Mouse (Mus musculus) lung, embryonic 14.5 days (tissue): ENCODE measurements at regions not wholly inside any gene's neighbourhood (a gene's known extent, or its start where the extent isn't known, plus 50 kb on each side); places are given as distances from the start of the nearest gene placed in this dataset.

ENCODE experiments used
- ATAC-seq: fragments of 200-750 bp; cut with Nextera tagmentation; 2 replicates; pipeline ENCODE4 v1.8.0; 2017; ENCODE audit warnings: mild to moderate bottlenecking, moderate TSS enrichment, moderate library complexity; ENCODE audit not compliant: insufficient read depth
- DNase-seq: peaks from one replicate; pipeline ENCODE4 v3.0.0-alpha.2; 2015
- H3K27ac ChIP-seq: fragments of 300-500 bp; sonication (generic); 2 replicates; pipeline ENCODE4 v1.5.1; 2014; ENCODE audit warnings: low read depth, mild to moderate bottlenecking, moderate library complexity
- H3K27me3 ChIP-seq: fragments of 300-500 bp; sonication (generic); 2 replicates; pipeline ENCODE4 v1.6.1; 2014; ENCODE audit warnings: low read length, control low read depth; ENCODE audit not compliant: insufficient read depth
- H3K36me3 ChIP-seq: fragments of 300-500 bp; sonication (generic); 2 replicates; pipeline ENCODE4 v1.6.1; 2014; ENCODE audit warnings: control low read depth; ENCODE audit not compliant: insufficient read depth
- H3K4me1 ChIP-seq: fragments of 300-500 bp; sonication (generic); 2 replicates; pipeline ENCODE4 v1.6.1; 2014; ENCODE audit warnings: antibody characterized with exemption, control low read depth; ENCODE audit not compliant: insufficient read depth
- H3K4me2 ChIP-seq: fragments of 300-500 bp; sonication (generic); 2 replicates; pipeline ENCODE4 v1.6.1; 2014; ENCODE audit warnings: mild to moderate bottlenecking
- H3K4me3 ChIP-seq: fragments of 300-500 bp; sonication (generic); 2 replicates; pipeline ENCODE4 v1.5.1; 2014; ENCODE audit warnings: low read depth, low read length
- H3K9ac ChIP-seq: fragments of 300-500 bp; sonication (generic); 2 replicates; pipeline ENCODE4 v1.6.1; 2014
- H3K9me3 ChIP-seq: fragments of 300-500 bp; sonication (generic); 2 replicates; pipeline ENCODE4 v1.6.1; 2016; ENCODE audit warnings: low read depth, low read length, control low read depth
- CTCF ChIP-seq: IDR thresholded peaks from 2 replicates; pipeline ENCODE4 v1.5.1; 2016; ENCODE audit warnings: antibody characterized with exemption, low read depth
- WGBS: fragments of 180-500 bp; shearing (Covaris S2); extraction: QIAGEN DNeasy Blood & Tissue Kit; methylation state at CpG from one replicate; pipeline ENCODE4 v1.1.7; 2014; 5-methylcytosine and 5-hydroxymethylcytosine counted together

GRCm38 (mm10) chr14:103911280-103911679 lies 67.1 kb upstream of the Ednrb start:
- TF ChIP-seq CTCF: no peak
- no peaks in the 10 kb centered on the region for H3K27me3 ChIP-seq
- no peak for DNase-seq
- no peaks in the 10 kb centered on the region for H3K9me3 ChIP-seq
- H3K36me3 ChIP-seq: no peaks in the 10 kb centered on the region
- WGBS: 89% methylated on average over 1 of the region's 1 CpGs
- H3K4me3 ChIP-seq: no peak overlapping the region
- H3K4me2 ChIP-seq: no peak overlapping the region
- H3K27ac ChIP-seq: no peak overlapping the region
- no peak overlapping the region for H3K9ac ChIP-seq
- no peaks in the 10 kb centered on the region for H3K4me1 ChIP-seq
- no peak for ATAC-seq

- DNase-seq (no peak), ATAC-seq (no peak)
- Histone ChIP-seq H3K9ac (no peak overlapping the region), H3K9me3 (no peaks in the 10 kb centered on the region), H3K27me3 (no peaks in the 10 kb centered on the region), H3K4me2 (no peak overlapping the region), H3K4me1 (no peaks in the 10 kb centered on the region), H3K4me3 (no peak overlapping the region), H3K27ac (no peak overlapping the region), H3K36me3 (no peaks in the 10 kb centered on the region)
- TF ChIP-seq CTCF: no peak
- WGBS: 39% methylated on average over 2 of the region's 2 CpGs
Observed at GRCm38 (mm10) chr14:103906417-103907070, 62.3 kb upstream of the Ednrb start.

GRCm38 (mm10) chr14:103900817-103901216 lies 56.6 kb upstream of the Ednrb start:
- no peak for TF ChIP-seq CTCF

GRCm38 (mm10) chr14:103899111-103899814 lies 55.1 kb upstream of the Ednrb start:
- Histone ChIP-seq H3K36me3 (no peaks in the 10 kb centered on the region), H3K4me1 (peaks cover 8% of the 10 kb centered on the region), H3K4me2 (peak overlapping the region; percentile 54), H3K9ac (no peak overlapping the region), H3K4me3 (peak overlapping the region; percentile 11), H3K27me3 (no peaks in the 10 kb centered on the region), H3K27ac (peak overlapping the region; percentile 59), H3K9me3 (no peaks in the 10 kb centered on the region)
- no peak for TF ChIP-seq CTCF
- 3% methylated on average over 22 of the region's 22 CpGs for WGBS
- ATAC-seq (peak; percentile 89), DNase-seq (peak; percentile 92)

More at GRCm38 (mm10) chr14:103900817-103901216, 56.6 kb upstream of the Ednrb start:
- Histone ChIP-seq H3K36me3 (no peaks in the 10 kb centered on the region), H3K4me1 (peaks cover 8% of the 10 kb centered on the region), H3K27me3 (no peaks in the 10 kb centered on the region), H3K27ac (no peak overlapping the region), H3K4me2 (no peak overlapping the region), H3K4me3 (no peak overlapping the region), H3K9ac (no peak overlapping the region), H3K9me3 (no peaks in the 10 kb centered on the region)
- ATAC-seq: no peak
- no peak for DNase-seq
- WGBS: 80% methylated on average over 2 of the region's 2 CpGs

GRCm38 (mm10) chr14:103898689-103899088 lies 54.5 kb upstream of the Ednrb start:
- no peaks in the 10 kb centered on the region for H3K36me3 ChIP-seq
- H3K4me2 ChIP-seq: peak overlapping the region; percentile 54
- H3K9ac ChIP-seq: no peak overlapping the region
- ATAC-seq (peak; percentile 25; the same call in 1 of the 2 replicates), DNase-seq (peak; percentile 42)
- H3K4me3 ChIP-seq: peak overlapping the region; percentile 11; the same call in 1 of the 2 replicates
- H3K4me1 ChIP-seq: peaks cover 8% of the 10 kb centered on the region
- TF ChIP-seq CTCF: no peak
- WGBS: 21% methylated on average over 9 of the region's 9 CpGs
- no peaks in the 10 kb centered on the region for H3K9me3 ChIP-seq
- peak overlapping the region; percentile 59 for H3K27ac ChIP-seq
- no peaks in the 10 kb centered on the region for H3K27me3 ChIP-seq

- Histone ChIP-seq H3K4me2 (no peak overlapping the region), H3K9ac (no peak overlapping the region), H3K9me3 (no peaks in the 10 kb centered on the region), H3K36me3 (no peaks in the 10 kb centered on the region), H3K27ac (no peak overlapping the region), H3K4me1 (peaks cover 8% of the 10 kb centered on the region), H3K4me3 (no peak overlapping the region), H3K27me3 (no peaks in the 10 kb centered on the region)
- ATAC-seq (no peak), DNase-seq (peak; percentile 76)
- WGBS: 55% methylated on average over 7 of the region's 7 CpGs
- TF ChIP-seq CTCF: no peak
Observed at GRCm38 (mm10) chr14:103895261-103895660, 51.1 kb upstream of the Ednrb start.
